Mouse (Mus musculus): ENCODE results near the gene Ptk7. TPM values are rescaled to one million over a fixed set of nuclear protein-coding genes. Genes with fewer than 3 reads are reported as not detected.
A peak's percentile ranks its signal among the peaks of the same experiment; 100 is the strongest.

Ptk7 gene
- 65.3 and 68.4 TPM in 2 replicates for polyA plus RNA-seq (2016; fragmentation: Nextera tagmentation; extraction: Ambion mirVana)

DNA sequence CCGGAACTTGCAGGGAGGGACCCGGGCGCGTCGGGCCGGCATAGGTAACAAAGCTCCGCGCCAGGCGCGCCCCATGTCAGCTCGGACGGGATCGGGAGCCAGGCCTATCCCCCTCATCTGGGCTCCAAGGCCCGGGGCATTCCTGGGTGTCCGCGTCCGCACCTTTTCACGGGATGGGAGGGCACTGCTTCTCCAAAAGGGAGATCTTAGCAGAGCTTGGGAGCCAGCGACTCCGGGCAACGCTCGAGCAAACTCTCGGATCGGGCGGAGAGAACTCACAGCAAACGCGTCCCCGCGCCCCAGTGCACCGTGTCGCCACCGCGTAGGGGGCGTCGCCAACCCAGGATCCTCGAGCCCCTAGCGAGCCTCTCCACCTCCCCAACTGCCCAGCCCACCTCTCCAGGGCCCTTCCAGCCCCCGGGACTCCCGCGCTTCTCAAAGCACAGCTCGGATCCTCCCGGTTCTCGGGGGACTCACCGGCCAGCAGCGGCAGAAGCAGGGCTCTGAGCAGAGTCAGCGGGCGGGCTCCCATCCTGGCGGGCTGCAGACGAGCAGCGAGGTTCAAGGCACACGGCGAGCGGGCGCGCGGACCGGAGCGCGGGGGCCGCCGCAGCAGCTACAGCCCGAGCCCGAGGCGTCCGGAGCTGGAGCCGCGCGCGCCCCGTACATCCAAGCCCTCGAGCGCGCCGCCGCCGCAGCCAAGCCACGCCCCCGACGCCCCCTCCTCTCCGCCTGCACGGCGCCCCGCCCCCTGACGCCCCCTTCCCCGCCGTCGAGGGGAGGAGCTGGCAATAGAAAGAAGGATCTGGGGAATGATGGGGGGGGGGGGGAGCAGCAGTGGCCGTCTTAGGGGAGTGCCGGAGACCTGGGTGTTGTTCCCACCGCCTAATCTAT lies at the start of gene Ptk7:
Gene Ptk7 (minus strand): TSS at position 714 of the 894 bp plus-strand sequence.
- DNase-seq (ENCODE audit: low spot score) = peak; percentile 94
- peaks cover 62% of the 10 kb centered on the region for H3K4me1 ChIP-seq
- no peaks in the 10 kb centered on the region for H3K27me3 ChIP-seq (ENCODE audit: low read depth, poor library complexity, severe bottlenecking)
- H3K27ac ChIP-seq (replicated peaks) = peak within 1 kb of the TSS; percentile 96
- H3K9me3 ChIP-seq (replicated peaks) = no peaks in the 10 kb centered on the region
- peaks cover 33% of the 10 kb centered on the region for H3K36me3 ChIP-seq
- WGBS = under 1% methylated on average over 87 of the region's 90 CpGs
- H3K4me3 ChIP-seq = peak within 1 kb of the TSS; percentile 98

DNA sequence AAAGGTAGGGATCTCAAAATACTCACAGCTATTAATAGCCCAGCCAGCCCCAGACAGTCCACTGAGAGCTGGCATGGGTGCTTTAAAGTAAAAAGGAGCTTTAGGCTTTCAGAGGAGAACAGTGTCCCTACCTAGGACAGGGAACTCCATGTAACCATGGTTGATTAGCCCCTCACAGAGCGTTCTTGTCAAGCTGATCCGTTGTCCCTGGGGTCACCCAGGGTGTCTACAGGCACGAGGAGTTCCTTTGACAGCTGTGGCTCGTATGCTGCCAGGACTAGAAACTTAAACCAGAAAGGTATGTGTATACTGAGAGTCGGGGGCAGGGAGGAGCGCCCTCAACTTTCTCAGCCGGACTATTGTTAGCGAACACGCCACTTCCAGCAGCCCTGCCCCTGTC lies 49.6 kb upstream of the Ptk7 start:
- Histone ChIP-seq H3K36me3 (peaks cover 58% of the 10 kb centered on the region), H3K4me3 (peak overlapping the region; percentile 92), H3K27ac (replicated peaks) (peak overlapping the region; percentile 89; the same call in 1 of the 2 replicates), H3K4me1 (peaks cover 49% of the 10 kb centered on the region), H3K9me3 (replicated peaks) (no peaks in the 10 kb centered on the region), H3K27me3 (ENCODE audit: low read depth, poor library complexity, severe bottlenecking) (no peaks in the 10 kb centered on the region)
- no peak for DNase-seq (ENCODE audit: low spot score)
- 76% methylated on average over 9 of the region's 9 CpGs for WGBS

DNA sequence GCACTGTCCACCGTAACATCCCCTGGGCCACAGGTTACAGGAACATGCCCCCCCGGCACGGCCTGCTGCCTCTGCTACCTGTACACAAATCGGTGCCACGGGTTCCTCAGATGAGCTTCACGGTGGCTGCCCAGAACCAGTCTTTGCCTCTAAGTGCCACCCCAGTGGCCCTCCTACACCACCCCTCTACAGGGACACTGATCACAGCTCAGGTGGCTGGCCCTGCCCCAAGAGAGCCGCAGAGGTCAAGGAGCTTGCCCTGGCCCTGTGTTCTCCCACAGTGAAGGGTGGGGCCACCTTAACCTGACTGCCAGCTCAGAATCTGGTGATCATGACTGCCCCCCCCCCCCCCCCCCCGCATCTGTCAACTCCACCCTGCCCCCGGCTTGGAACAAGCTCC lies 49.1 kb upstream of the Ptk7 start, which contains the start of gene Mea1:
Gene Mea1 (plus strand): TSS at position 378 of the 400 bp plus-strand sequence.
- Histone ChIP-seq H3K9me3 (replicated peaks) (no peaks in the 10 kb centered on the region), H3K27ac (replicated peaks) (peak within 1 kb of the TSS; percentile 89; the same call in 1 of the 2 replicates), H3K4me3 (peak within 1 kb of the TSS; percentile 92), H3K4me1 (peaks cover 52% of the 10 kb centered on the region), H3K27me3 (ENCODE audit: low read depth, poor library complexity, severe bottlenecking) (no peaks in the 10 kb centered on the region), H3K36me3 (peaks cover 53% of the 10 kb centered on the region)
- 97% methylated on average over 8 of the region's 9 CpGs for WGBS
- DNase-seq (ENCODE audit: low spot score) = no peak

DNA sequence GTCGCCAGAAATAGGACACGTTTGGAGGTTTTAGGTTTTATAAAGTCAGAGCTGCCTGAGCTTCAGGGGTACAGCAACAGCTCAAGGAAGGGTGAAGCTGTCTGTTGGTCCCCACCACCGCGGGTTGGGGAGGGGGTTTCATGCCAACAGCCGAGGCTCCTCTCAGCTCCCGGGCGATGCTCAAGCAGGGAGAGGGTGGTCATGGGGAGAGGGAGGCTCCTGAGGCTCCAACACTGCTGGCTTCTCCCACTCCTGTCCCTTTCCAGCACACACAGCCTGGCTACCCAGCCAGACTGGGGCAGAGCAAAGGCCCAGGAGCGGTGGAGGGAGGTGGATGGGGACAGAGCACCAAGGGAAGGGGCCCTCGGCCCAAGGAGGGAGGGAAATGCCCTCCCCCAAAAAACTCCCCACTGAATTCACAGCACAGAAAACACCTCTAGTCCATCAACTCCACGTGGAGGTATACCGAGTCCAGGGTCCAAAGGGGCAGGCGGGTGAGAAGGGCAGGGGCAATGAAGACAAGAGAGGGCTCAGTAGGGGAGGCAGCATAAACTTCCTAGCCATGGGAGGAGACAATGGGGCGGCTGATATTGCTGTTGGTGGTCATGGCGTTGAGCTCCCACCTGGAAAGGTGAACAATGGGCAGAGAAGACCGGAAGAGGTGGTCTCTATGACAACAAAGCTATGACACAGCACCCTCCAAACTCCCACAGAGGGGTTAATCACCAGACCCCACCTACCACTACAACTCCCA lies 45.4 kb upstream of the Ptk7 start:
- WGBS = 19% methylated on average over 15 of the region's 15 CpGs
- Histone ChIP-seq H3K4me3 (peak overlapping the region; percentile 91), H3K27me3 (ENCODE audit: low read depth, poor library complexity, severe bottlenecking) (no peaks in the 10 kb centered on the region), H3K9me3 (replicated peaks) (no peaks in the 10 kb centered on the region), H3K4me1 (peaks cover 43% of the 10 kb centered on the region), H3K36me3 (peaks cover 74% of the 10 kb centered on the region), H3K27ac (replicated peaks) (peak overlapping the region; percentile 85)
- DNase-seq (ENCODE audit: low spot score) = no peak

DNA sequence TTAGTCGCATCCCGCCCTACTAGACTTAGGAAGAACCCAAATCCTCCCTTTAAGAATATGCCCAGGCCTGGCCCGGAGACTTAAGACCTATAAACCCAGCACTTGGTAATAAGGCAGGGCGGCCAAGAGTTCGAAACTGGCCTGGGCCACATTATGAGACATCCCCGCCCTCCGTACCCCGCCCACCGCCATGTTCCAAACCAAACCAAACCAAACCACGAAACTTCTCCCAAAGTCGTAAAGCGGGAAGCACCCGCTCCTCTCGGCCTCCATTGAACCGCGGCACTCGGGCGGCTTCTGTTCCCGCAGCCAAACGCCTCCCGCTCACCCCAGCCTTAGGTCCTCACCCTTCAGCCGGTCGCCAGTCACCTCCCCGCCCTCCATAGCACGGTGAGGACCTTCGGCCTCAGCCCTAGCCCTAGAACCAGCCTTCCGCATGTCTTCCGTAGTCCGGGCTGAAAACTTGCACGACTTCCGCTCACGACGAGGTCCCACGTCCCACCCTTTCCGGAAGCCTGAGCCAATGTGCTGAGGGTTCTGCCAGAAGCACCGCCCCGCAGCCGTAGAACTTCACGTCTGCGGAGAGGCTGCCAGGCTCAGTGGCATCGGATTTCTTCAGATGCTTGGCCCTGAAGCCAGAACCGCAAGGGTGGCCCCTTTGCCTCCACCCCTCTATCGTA lies 44.7 kb upstream of the Ptk7 start, which contains the start of gene Rrp36:
Gene Rrp36 (minus strand): TSS at position 503 of the 680 bp plus-strand sequence.
- peak within 1 kb of the TSS; percentile 85 for H3K27ac ChIP-seq (replicated peaks)

DNA sequence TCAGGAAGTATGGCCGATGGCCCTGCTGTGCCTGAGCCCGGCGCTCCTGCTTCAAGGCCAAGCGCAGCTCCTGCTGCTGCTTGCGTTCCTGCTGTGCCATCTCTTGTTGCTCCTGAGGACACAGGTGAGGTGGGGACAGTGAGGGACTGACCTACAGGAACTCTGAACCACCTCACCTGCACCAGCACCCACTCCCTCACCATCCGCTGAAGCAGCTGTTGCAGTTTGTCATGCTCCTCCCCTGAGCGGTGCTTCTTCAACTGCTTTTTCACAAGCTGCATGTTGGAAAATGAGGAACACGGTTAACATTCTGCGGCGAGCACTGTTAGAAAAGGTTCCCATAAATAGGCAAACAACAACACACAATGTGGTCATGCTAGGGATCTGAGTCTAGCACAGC lies 40.6 kb upstream of the Ptk7 start:
- H3K27me3 ChIP-seq (ENCODE audit: low read depth, poor library complexity, severe bottlenecking) = no peaks in the 10 kb centered on the region
- no peak overlapping the region for H3K27ac ChIP-seq (replicated peaks)
- H3K36me3 ChIP-seq = peaks cover 79% of the 10 kb centered on the region
- H3K4me3 ChIP-seq = no peak overlapping the region
- H3K4me1 ChIP-seq = peaks cover 23% of the 10 kb centered on the region
- no peaks in the 10 kb centered on the region for H3K9me3 ChIP-seq (replicated peaks)
- DNase-seq (ENCODE audit: low spot score) = no peak
- 96% methylated on average over 10 of the region's 10 CpGs for WGBS

More for the DNA sequence above, 44.7 kb upstream of the Ptk7 start, which contains the start of gene Rrp36:
- 1% methylated on average over 43 of the region's 43 CpGs for WGBS
- Histone ChIP-seq H3K4me3 (peak within 1 kb of the TSS; percentile 91), H3K9me3 (replicated peaks) (no peaks in the 10 kb centered on the region), H3K4me1 (peaks cover 36% of the 10 kb centered on the region), H3K36me3 (peaks cover 81% of the 10 kb centered on the region), H3K27me3 (ENCODE audit: low read depth, poor library complexity, severe bottlenecking) (no peaks in the 10 kb centered on the region)
- DNase-seq (ENCODE audit: low spot score) = peak; percentile 92

DNA sequence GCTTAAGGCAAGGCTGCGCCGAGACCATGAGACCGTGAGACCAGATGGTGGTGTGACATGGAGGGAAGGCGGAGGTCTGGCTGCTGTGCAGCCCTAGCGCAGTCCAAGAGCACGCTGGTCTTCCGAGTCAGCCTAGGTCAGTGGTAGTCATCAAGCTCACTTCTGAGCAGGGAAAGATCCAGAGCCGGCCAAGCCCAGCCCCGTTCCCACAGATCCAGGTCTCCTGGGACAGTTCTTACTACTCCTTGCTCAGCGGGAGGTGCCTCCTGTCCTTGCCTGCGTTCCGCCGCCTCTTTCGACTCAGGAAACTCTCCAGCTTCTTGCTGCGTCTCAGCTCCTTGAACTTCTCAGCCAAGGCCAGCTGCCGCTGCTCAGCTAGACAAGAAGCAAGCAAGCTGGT lies 38.4 kb upstream of the Ptk7 start:
- Histone ChIP-seq H3K27ac (replicated peaks) (no peak overlapping the region), H3K9me3 (replicated peaks) (no peaks in the 10 kb centered on the region), H3K4me1 (peaks cover 5% of the 10 kb centered on the region), H3K27me3 (ENCODE audit: low read depth, poor library complexity, severe bottlenecking) (no peaks in the 10 kb centered on the region), H3K36me3 (peaks cover 92% of the 10 kb centered on the region), H3K4me3 (no peak overlapping the region)
- no peak for DNase-seq (ENCODE audit: low spot score)
- WGBS = 92% methylated on average over 16 of the region's 16 CpGs

DNA sequence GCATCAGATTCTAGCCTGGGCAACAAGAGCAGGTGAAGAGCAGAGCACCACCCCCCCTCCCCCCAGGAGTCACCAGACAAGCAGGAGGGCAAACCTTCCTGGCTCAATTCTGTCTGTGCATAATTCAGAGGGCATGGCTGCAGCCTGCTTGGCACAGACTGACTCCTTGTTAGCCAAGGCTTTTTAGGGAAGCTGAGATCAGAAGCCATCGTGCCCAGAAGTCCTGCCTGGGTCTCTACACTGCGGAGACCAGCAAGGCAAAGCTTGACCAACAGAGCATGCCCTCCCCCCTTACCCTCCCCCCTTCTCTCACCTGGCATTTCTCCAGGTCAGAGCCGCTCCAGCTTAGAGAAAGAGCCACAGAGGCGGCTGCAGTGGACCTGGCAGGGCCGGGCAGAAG lies 33.4 kb upstream of the Ptk7 start:
- Histone ChIP-seq H3K36me3 (peaks cover 96% of the 10 kb centered on the region), H3K4me3 (no peak overlapping the region), H3K27me3 (ENCODE audit: low read depth, poor library complexity, severe bottlenecking) (no peaks in the 10 kb centered on the region), H3K27ac (replicated peaks) (no peak overlapping the region), H3K9me3 (replicated peaks) (no peaks in the 10 kb centered on the region), H3K4me1 (no peaks in the 10 kb centered on the region)
- WGBS = 86% methylated on average over 5 of the region's 5 CpGs
- no peak for DNase-seq (ENCODE audit: low spot score)

DNA sequence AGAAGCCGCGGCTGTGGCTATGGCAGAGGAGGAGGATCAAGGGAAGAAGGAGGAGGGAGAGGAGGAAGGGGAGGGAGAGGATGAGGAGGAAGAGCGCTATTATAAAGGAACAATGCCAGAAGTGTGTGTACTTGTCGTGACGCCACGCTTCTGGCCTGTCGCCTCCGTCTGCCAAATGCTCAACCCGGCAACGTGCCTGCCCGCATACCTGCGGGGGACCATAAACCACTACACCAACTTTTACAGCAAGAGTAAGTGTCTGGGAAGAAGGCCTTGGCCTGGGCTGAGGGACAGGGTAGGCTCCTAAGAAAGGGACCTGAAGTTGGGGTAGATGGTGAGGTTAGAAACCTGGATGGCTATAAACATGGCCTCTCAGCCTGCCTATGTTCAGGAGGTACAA lies 32.7 kb upstream of the Ptk7 start:
- Histone ChIP-seq H3K4me1 (no peaks in the 10 kb centered on the region), H3K9me3 (replicated peaks) (no peaks in the 10 kb centered on the region), H3K27ac (replicated peaks) (no peak overlapping the region), H3K4me3 (no peak overlapping the region), H3K36me3 (peaks cover 98% of the 10 kb centered on the region), H3K27me3 (ENCODE audit: low read depth, poor library complexity, severe bottlenecking) (no peaks in the 10 kb centered on the region)
- 95% methylated on average over 12 of the region's 12 CpGs for WGBS
- DNase-seq (ENCODE audit: low spot score) = no peak

DNA sequence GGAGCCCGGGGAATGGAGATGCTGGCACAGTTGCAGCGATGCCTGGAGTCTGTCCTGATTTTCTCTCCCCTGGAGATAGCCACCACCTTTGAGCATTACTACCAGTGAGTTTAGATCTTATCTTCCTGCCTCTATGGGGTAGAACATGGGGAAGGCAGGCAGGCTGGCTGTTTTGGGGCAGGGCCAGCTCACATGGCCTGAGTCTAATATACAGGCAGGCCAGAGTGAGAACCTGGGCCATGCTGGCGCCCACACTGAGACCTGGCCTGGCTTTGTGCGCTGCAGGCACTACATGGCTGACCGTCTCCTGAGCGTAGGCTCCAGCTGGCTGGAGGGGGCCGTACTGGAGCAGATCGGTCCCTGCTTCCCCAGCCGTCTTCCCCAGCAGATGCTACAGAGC lies 32.0 kb upstream of the Ptk7 start:
- peaks cover 98% of the 10 kb centered on the region for H3K36me3 ChIP-seq
- no peaks in the 10 kb centered on the region for H3K4me1 ChIP-seq
- 95% methylated on average over 9 of the region's 9 CpGs for WGBS
- DNase-seq (ENCODE audit: low spot score) = no peak
- no peak overlapping the region for H3K27ac ChIP-seq (replicated peaks)
- H3K27me3 ChIP-seq (ENCODE audit: low read depth, poor library complexity, severe bottlenecking) = no peaks in the 10 kb centered on the region
- no peaks in the 10 kb centered on the region for H3K9me3 ChIP-seq (replicated peaks)
- no peak overlapping the region for H3K4me3 ChIP-seq

DNA sequence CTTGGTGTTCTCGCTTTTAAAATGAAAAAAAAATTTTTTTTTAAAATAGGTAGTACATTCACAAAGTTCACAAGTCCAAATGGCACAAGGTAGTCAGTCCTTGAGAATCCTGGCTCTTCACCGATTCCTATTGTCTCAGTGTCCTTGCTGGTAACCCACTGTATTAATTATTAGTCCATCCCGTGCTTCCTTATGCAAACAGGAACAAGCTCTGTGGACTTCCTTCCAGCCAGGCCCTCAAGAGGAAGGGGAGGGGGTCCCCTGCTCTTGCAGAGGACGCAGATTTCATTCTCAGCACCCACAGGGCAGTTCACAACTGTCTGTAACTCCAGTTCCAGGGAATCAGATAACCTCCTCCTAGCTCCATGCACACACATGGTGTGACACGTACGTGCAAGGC lies 26.8 kb upstream of the Ptk7 start:
- DNase-seq (ENCODE audit: low spot score) = no peak
- WGBS = 89% methylated on average over 6 of the region's 6 CpGs
- Histone ChIP-seq H3K27ac (replicated peaks) (no peak overlapping the region), H3K36me3 (peaks cover 92% of the 10 kb centered on the region), H3K27me3 (ENCODE audit: low read depth, poor library complexity, severe bottlenecking) (no peaks in the 10 kb centered on the region), H3K4me1 (peaks cover 19% of the 10 kb centered on the region), H3K4me3 (no peak overlapping the region), H3K9me3 (replicated peaks) (no peaks in the 10 kb centered on the region)

DNA sequence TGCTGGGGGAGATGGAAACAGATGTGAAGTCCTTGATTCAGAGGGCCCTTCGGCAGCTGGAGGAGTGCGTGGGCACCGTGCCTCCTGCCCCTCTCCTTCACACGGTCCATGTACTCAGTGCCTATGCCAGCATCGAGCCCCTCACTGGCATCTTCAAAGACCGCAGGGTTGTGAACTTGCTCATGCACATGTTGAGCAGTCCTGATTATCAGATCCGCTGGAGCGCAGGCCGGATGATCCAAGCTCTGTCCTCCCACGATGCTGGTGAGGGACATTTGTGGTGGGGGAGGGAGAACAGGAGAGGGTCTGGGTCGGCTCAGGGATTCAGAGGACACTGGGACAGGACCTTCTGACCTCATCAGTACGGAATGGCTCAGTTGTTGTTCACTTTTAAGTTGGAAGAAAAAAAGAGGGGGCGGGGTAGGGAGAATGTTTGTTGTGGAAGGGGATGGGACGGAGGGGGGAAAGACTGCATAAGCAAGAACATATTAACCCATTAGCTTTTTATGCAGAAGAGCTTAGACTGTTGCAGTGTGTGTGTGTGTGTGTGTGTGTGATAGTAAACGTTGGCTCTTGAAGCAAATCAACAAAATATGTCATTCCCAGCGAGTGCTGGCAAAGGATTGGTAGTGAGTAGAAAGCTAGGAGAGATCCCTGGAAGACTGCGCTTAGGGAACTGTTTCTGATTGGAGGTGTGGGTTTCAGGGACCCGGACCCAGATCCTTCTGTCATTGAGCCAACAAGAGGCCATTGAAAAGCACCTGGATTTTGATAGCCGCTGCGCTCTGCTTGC lies 22.6 kb upstream of the Ptk7 start:
- Histone ChIP-seq H3K36me3 (peaks cover 70% of the 10 kb centered on the region), H3K27me3 (ENCODE audit: low read depth, poor library complexity, severe bottlenecking) (no peaks in the 10 kb centered on the region)

More for the DNA sequence above, 22.6 kb upstream of the Ptk7 start:
- H3K4me1 ChIP-seq = peaks cover 43% of the 10 kb centered on the region
- DNase-seq (ENCODE audit: low spot score) = no peak
- no peaks in the 10 kb centered on the region for H3K9me3 ChIP-seq (replicated peaks)
- WGBS = 80% methylated on average over 20 of the region's 20 CpGs
- H3K4me3 ChIP-seq = peak overlapping the region; percentile 82
- peak overlapping the region; percentile 96 for H3K27ac ChIP-seq (replicated peaks)

Data from midbrain, embryonic 10.5 days (tissue).